Mouse (Mus musculus) forebrain, embryonic 14.5 days (tissue): ENCODE data around the gene Wdr62. TPM values are rescaled to one million over a fixed set of nuclear protein-coding genes. Genes with fewer than 3 reads are reported as not detected.

Source experiments
- ATAC-seq: fragments of 200-750 bp; cut with Nextera tagmentation; 2 replicates; pipeline ENCODE4 v1.8.0; 2017; ENCODE audit warnings: mild to moderate bottlenecking, moderate library complexity
- DNase-seq: peaks from one replicate; pipeline ENCODE4 v3.0.0-alpha.2; 2015; ENCODE audit warnings: low spot score
- H3K27ac ChIP-seq: fragments of 300-500 bp; sonication (generic); 2 replicates; pipeline ENCODE4 v1.5.1; 2014; ENCODE audit warnings: low read depth, mild to moderate bottlenecking, control low read depth, low read length, moderate library complexity
- H3K27me3 ChIP-seq: fragments of 300-500 bp; sonication (generic); replicated peaks from 2 replicates; pipeline ENCODE4 v1.6.1; 2014; ENCODE audit warnings: low read length, control low read depth, mixed read lengths; ENCODE audit not compliant: control insufficient read depth, insufficient read depth
- H3K36me3 ChIP-seq: fragments of 300-500 bp; sonication (generic); 2 replicates; pipeline ENCODE4 v1.6.1; 2014; ENCODE audit warnings: low read length, control low read depth; ENCODE audit not compliant: control insufficient read depth, insufficient read depth
- H3K4me1 ChIP-seq: fragments of 300-500 bp; sonication (generic); 2 replicates; pipeline ENCODE4 v1.6.1; 2014; ENCODE audit warnings: antibody characterized with exemption, low read length, control low read depth; ENCODE audit not compliant: control insufficient read depth, insufficient read depth
- H3K4me2 ChIP-seq: fragments of 300-500 bp; sonication (generic); 2 replicates; pipeline ENCODE4 v1.6.1; 2014; ENCODE audit warnings: mild to moderate bottlenecking, control low read depth, low read length
- H3K4me3 ChIP-seq: fragments of 300-500 bp; sonication (generic); 2 replicates; pipeline ENCODE4 v1.5.1; 2014; ENCODE audit warnings: low read depth, low read length, control low read depth
- H3K9ac ChIP-seq: fragments of 300-500 bp; sonication (generic); 2 replicates; pipeline ENCODE4 v1.6.1; 2014; ENCODE audit warnings: mild to moderate bottlenecking, low read length, control low read depth, moderate library complexity
- H3K9me3 ChIP-seq: fragments of 300-500 bp; sonication (generic); replicated peaks from 2 replicates; pipeline ENCODE4 v1.6.1; 2016; ENCODE audit warnings: low read length, control low read depth, mixed read lengths; ENCODE audit not compliant: control insufficient read depth
- WGBS: fragments of 180-500 bp; shearing (Covaris S2); extraction: QIAGEN DNeasy Blood & Tissue Kit; methylation state at CpG from one replicate; pipeline ENCODE4 v1.1.7; 2014; 5-methylcytosine and 5-hydroxymethylcytosine counted together
- polyA plus RNA-seq: library from polyadenylated mRNA; unstranded; fragments of >200 nt; fragmentation: Nextera tagmentation; extraction: Ambion mirVana; gene quantifications from 2 replicates; pipeline ENCODE4 v1.2.1, GENCODE M21; 2014

Wdr62 gene
- polyA plus RNA-seq, 1 experiment from 2014 or later, result 5.6 TPM

DNA sequence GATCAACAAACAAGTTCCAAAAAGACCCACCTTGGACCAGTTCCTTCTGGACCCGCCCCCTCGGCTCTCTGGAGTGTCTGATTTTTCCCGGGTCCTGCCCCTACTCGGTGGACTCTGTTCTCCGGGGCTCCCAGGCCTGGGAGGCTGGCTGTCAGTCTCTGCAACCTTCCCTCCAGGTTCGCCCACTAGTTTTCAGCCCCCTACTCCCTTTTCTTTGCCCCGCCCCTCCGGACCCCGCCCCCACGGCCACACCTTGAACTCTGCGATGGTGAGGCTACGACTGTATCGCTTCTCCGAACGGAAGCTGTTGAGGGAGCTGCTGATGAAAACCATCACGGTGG lies 48.9 kb downstream of the Wdr62 start:
- ATAC-seq, result peak; percentile 42; the same call in 1 of the 2 replicates
- Histone ChIP-seq H3K36me3 (peaks cover 50% of the 10 kb centered on the region), H3K9ac (peak overlapping the region; percentile 68)

DNA sequence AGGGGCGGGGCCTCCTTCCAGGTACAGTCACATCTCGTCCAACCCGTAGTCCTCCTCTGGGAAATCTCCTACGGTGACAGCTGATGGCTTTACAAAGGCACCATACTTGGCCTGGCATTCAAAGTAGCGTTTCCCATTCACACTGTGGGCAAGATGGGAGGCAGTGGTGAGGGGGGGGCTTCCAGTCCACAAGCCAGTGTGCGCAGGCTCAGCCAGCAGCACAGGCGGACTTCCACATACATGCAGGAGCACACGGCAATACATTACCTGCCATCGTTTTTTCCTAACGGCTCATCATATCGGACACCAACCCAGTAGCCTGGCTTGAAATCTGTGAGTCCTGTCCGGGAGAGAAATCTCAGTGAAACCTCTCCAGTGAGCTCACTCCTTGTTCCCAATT lies 56.0 kb downstream of the Wdr62 start:
- Histone ChIP-seq H3K9me3 (no peaks in the 10 kb centered on the region), H3K4me1 (peaks cover 5% of the 10 kb centered on the region; the same call in 1 of the 2 replicates), H3K4me2 (no peak overlapping the region), H3K27me3 (no peaks in the 10 kb centered on the region), H3K9ac (no peak overlapping the region), H3K27ac (no peak overlapping the region), H3K36me3 (peaks cover 51% of the 10 kb centered on the region), H3K4me3 (no peak overlapping the region)
- WGBS, result 93% methylated on average over 12 of the region's 12 CpGs
- DNase-seq (no peak), ATAC-seq (no peak)

More for the DNA sequence above, 48.9 kb downstream of the Wdr62 start:
- Histone ChIP-seq H3K4me2 (peak overlapping the region; percentile 71), H3K27ac (peak overlapping the region; percentile 96; the same call in 1 of the 2 replicates), H3K9me3 (no peaks in the 10 kb centered on the region), H3K27me3 (no peaks in the 10 kb centered on the region), H3K4me1 (peaks cover 12% of the 10 kb centered on the region), H3K4me3 (peak overlapping the region; percentile 69)
- no peak for DNase-seq
- 0% methylated on average over 16 of the region's 16 CpGs for WGBS

DNA sequence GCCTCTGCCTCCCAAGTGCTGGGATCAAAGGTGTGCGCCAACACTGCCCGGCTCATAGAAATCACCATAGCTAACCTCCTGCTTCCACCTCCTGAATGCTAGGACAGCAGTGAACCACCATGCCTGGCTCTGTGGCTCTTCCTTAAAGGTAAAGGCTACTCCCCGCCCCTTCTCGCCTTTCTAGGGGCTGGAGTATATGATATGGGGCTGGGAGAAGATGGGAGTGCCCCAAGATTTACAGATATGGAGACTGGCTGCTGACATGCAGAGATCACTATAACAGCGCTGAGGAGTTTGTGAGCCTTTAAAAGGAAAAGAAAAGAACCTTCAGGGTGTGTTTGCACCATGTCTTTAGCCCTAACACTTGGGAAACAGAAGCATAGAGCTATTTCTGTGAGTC lies 58.0 kb downstream of the Wdr62 start:
- no peak for ATAC-seq
- Histone ChIP-seq H3K4me2 (no peak overlapping the region), H3K27me3 (no peaks in the 10 kb centered on the region), H3K9ac (no peak overlapping the region), H3K36me3 (peaks cover 40% of the 10 kb centered on the region), H3K4me1 (peaks cover 7% of the 10 kb centered on the region; the same call in 1 of the 2 replicates), H3K9me3 (no peaks in the 10 kb centered on the region), H3K27ac (no peak overlapping the region), H3K4me3 (no peak overlapping the region)
- DNase-seq, result no peak
- 95% methylated on average over 5 of the region's 5 CpGs for WGBS

DNA sequence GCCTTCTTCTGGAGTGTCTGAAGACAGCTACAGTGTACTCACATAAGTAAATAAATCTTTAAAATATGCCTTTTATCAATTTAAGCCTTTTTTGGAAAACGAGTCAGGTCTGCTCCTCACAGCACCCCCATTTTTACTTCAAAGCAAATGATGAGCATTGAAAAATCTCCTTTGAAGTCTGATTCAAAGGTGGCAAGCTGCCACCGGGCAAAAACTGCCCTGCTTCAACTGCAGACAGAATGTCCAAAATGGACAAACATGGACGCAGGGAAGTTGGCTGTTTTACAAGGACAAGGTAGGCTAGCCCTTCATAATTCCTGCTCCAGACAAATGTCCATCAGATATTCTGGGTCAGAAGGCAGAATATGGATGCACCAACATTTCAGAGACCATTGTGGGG lies 58.8 kb downstream of the Wdr62 start:
- Histone ChIP-seq H3K27ac (no peak overlapping the region), H3K4me3 (no peak overlapping the region), H3K9ac (no peak overlapping the region), H3K4me2 (no peak overlapping the region), H3K27me3 (no peaks in the 10 kb centered on the region), H3K9me3 (no peaks in the 10 kb centered on the region), H3K36me3 (peaks cover 33% of the 10 kb centered on the region), H3K4me1 (peaks cover 7% of the 10 kb centered on the region; the same call in 1 of the 2 replicates)
- DNase-seq, result no peak
- WGBS, result 81% methylated on average over 3 of the region's 3 CpGs
- ATAC-seq, result no peak

DNA sequence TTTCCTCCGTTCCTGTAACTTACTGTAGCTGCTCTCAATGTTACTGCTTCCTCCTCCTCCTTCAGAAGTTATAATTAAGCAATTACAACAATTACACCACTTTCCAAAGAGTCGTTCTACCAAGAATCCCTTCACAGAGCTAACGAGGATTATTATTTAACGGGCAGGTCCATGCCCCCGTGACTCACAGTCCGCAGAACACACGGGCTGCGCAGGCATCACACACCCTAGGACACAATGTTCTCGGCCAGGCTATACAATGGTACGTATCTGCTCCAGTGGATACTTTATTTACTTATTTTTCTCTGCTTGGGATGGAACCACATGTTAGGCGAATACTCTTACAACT lies 60.2 kb downstream of the Wdr62 start:
- no peak for ATAC-seq

DNA sequence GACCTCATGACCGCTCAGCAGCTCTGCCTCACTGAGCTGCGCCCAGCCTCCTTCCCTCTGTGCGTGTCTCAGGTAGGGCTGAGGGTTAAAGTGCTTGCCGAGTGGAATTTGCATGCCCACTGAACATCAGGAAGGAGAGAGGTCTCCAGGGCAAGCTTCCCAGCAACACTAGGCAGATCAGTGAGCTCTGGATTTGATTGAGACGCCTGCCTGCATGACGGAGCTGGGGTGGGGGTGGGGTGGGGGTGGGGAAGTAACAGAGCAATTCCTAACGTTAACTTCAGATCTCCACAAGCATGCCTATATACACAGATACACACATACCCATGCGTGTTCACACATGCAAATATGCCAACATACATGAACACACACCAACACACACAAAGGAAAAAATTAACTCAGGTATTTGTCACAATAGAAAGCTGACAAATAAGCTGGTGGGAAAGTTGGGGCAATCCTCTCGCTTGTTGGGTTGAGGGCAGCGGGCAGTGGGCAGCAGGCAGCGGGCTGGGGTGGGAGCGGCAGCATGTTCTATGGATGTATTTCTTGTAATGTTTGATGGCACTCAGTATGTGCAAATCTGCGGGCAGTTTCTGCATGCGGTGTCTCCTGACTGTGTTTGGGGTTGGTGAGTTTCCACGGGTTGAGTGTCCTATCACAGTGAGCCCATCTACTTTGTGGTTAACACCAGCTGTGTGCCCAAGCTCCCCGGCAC lies 60.8 kb downstream of the Wdr62 start:
- Histone ChIP-seq H3K4me2 (peak overlapping the region; percentile 80), H3K4me1 (peaks cover 7% of the 10 kb centered on the region; the same call in 1 of the 2 replicates), H3K9ac (peak overlapping the region; percentile 58), H3K27ac (peak overlapping the region; percentile 27; the same call in 1 of the 2 replicates), H3K36me3 (peaks cover 15% of the 10 kb centered on the region), H3K27me3 (no peaks in the 10 kb centered on the region), H3K4me3 (peak overlapping the region; percentile 35), H3K9me3 (no peaks in the 10 kb centered on the region)
- ATAC-seq (peak; percentile 35; the same call in 1 of the 2 replicates), DNase-seq (peak; percentile 80)
- 5% methylated on average over 16 of the region's 16 CpGs for WGBS

More for the DNA sequence above, 60.2 kb downstream of the Wdr62 start:
- Histone ChIP-seq H3K9ac (peak overlapping the region; percentile 58), H3K4me3 (peak overlapping the region; percentile 35), H3K27me3 (no peaks in the 10 kb centered on the region), H3K36me3 (peaks cover 20% of the 10 kb centered on the region), H3K27ac (0 out of 2 replicates have a peak overlapping the region, but pooled peaks have one; percentile 11), H3K9me3 (no peaks in the 10 kb centered on the region), H3K4me2 (peak overlapping the region; percentile 80), H3K4me1 (peaks cover 7% of the 10 kb centered on the region; the same call in 1 of the 2 replicates)
- WGBS, result 13% methylated on average over 11 of the region's 11 CpGs
- peak; percentile 28 for DNase-seq

DNA sequence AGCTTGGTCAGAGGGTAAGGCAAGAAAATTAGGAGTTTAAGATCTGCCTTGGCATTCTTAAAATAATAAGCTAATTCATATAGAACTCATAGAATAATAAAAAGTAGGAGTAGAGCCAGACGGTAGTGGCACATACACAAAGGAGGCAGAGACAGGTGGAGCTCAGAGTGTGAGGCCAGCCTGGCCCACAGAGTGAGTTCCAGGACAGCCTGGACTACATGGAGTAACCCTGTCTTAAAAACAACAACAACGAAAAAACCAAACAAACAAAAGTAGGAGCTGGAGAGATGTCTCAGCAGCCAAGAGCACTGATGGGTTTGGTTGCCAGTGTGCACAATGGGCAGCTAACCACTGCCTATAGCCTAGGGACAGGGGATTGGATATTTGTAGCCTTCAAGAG lies 62.9 kb downstream of the Wdr62 start:
- no peak for DNase-seq
- Histone ChIP-seq H3K9me3 (no peaks in the 10 kb centered on the region), H3K36me3 (no peaks in the 10 kb centered on the region), H3K27me3 (no peaks in the 10 kb centered on the region), H3K4me3 (no peak overlapping the region), H3K27ac (no peak overlapping the region), H3K9ac (no peak overlapping the region), H3K4me1 (peaks cover 7% of the 10 kb centered on the region; the same call in 1 of the 2 replicates), H3K4me2 (no peak overlapping the region)
- WGBS, result 81% methylated on average over 2 of the region's 2 CpGs
- peak; percentile 21; the same call in 1 of the 2 replicates for ATAC-seq

DNA sequence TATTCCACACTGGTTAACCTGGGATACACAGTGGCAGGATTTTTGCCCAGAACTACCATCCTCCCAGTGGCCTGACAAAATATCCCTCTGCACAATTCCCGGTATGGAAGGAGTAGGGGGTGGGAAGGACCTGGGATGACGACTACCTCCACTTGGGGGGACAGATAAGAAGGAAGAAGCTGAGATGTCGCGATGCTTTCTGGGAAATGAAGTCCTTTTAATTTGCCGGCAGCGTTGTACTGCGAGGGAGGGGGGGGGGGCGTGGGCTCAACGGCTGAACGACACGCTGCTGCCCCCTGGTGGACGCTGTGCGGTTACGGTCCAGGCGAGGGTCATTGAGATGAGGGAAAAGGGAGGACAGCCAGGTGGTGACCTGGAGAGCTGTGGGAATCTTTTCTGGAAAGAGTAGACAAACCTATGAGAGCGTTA lies 63.5 kb downstream of the Wdr62 start:
- peaks cover 7% of the 10 kb centered on the region; the same call in 1 of the 2 replicates for H3K4me1 ChIP-seq
- 1% methylated on average over 15 of the region's 16 CpGs for WGBS
- peak; percentile 94 for DNase-seq
- no peaks in the 10 kb centered on the region for H3K9me3 ChIP-seq
- H3K36me3 ChIP-seq, result no peaks in the 10 kb centered on the region
- peak; percentile 78 for ATAC-seq
- H3K27ac ChIP-seq, result no peak overlapping the region
- H3K4me2 ChIP-seq, result peak overlapping the region; percentile 42
- no peaks in the 10 kb centered on the region for H3K27me3 ChIP-seq
- peak overlapping the region; percentile 22; the same call in 1 of the 2 replicates for H3K9ac ChIP-seq
- H3K4me3 ChIP-seq, result peak overlapping the region; percentile 13; the same call in 1 of the 2 replicates

DNA sequence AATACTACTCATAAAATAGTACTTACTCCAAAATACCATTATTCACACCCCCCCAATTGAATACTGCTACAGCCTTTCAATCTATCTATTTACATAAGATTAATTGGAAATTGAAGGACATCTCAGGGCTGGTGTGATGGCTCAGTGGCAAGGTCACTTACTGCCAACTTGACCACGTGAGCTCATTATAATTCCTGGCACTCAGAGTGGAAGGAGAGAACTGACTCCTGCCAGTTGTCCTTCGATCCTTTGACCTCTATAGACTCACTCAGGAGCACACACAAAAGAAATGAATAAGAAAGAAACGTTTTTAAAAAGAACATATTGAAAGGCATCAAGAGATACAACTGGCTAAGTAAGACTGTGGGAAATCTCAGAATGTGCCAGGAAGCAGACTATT lies 64.3 kb downstream of the Wdr62 start:
- ATAC-seq, result no peak
- no peak overlapping the region for H3K9ac ChIP-seq
- H3K4me1 ChIP-seq, result peaks cover 7% of the 10 kb centered on the region; the same call in 1 of the 2 replicates
- no peaks in the 10 kb centered on the region for H3K27me3 ChIP-seq
- H3K4me3 ChIP-seq, result no peak overlapping the region
- H3K4me2 ChIP-seq, result no peak overlapping the region
- H3K36me3 ChIP-seq, result no peaks in the 10 kb centered on the region
- no peak for DNase-seq
- no peak overlapping the region for H3K27ac ChIP-seq
- H3K9me3 ChIP-seq, result no peaks in the 10 kb centered on the region
- 88% methylated on average over 3 of the region's 3 CpGs for WGBS
